ENCODE assay signal across 8 mouse cellular contexts in genomic region chrX:97069816-97070215, GRCm38 (mm10). TPM values are rescaled to one million over a fixed set of nuclear protein-coding genes. Genes with fewer than 3 reads are reported as not detected.
DNase-seq lines count a peak whose midpoint lies in the region; ATAC-seq lines count a peak whose summit lies in the region.

No protein-coding gene starts in this region.

- no peak overlapping the region for H3K4me2 ChIP-seq in hindbrain, embryonic 14.5 days (replicated peaks)
- H3K4me2 ChIP-seq in midbrain, embryonic 15.5 days, result peak overlapping the region; percentile 37

- H3K4me1 ChIP-seq in hindbrain, embryonic 14.5 days (replicated peaks; ENCODE audit: control insufficient read depth, insufficient read depth, low read length), result no peaks in the 10 kb centered on the region
- H3K4me1 ChIP-seq in midbrain, embryonic 15.5 days, result no peaks in the 10 kb centered on the region; the same call in 1 of the 2 replicates

- no peak overlapping the region for H3K27ac ChIP-seq in hindbrain, embryonic 14.5 days
- H3K27ac ChIP-seq in midbrain, embryonic 15.5 days, result no peak overlapping the region

- no peaks in the 10 kb centered on the region for H3K9me3 ChIP-seq in hindbrain, embryonic 14.5 days (ENCODE audit: control insufficient read depth, low read length)
- no peaks in the 10 kb centered on the region for H3K9me3 ChIP-seq in midbrain, embryonic 15.5 days

- no peaks in the 10 kb centered on the region for H3K36me3 ChIP-seq in hindbrain, embryonic 14.5 days (replicated peaks; ENCODE audit: control insufficient read depth, insufficient read depth)
- H3K36me3 ChIP-seq in midbrain, embryonic 15.5 days (replicated peaks), result no peaks in the 10 kb centered on the region

- H3K4me3 ChIP-seq in hindbrain, embryonic 14.5 days (replicated peaks; ENCODE audit: low read length), result no peak overlapping the region
- H3K4me3 ChIP-seq in midbrain, embryonic 15.5 days, result peak overlapping the region; percentile 11; the same call in 1 of the 2 replicates

- peaks cover 17% of the 10 kb centered on the region; the same call in 1 of the 2 replicates for H3K27me3 ChIP-seq in hindbrain, embryonic 14.5 days (ENCODE audit: control insufficient read depth, insufficient read depth, low read length)
- no peaks in the 10 kb centered on the region; the same call in 1 of the 2 replicates for H3K27me3 ChIP-seq in midbrain, embryonic 15.5 days (replicated peaks)

- peak; percentile 92 for ATAC-seq in hindbrain, embryonic 14.5 days (ENCODE audit: low FRiP score)
- ATAC-seq in midbrain, embryonic 15.5 days (replicated peaks), result peak; percentile 99

- 16% methylated on average over 11 of the region's 11 CpGs for WGBS in hindbrain, embryonic 14.5 days
- 19% methylated on average over 11 of the region's 11 CpGs for WGBS in midbrain, embryonic 15.5 days

- no peak overlapping the region for H3K9ac ChIP-seq in hindbrain, embryonic 14.5 days
- H3K9ac ChIP-seq in midbrain, embryonic 15.5 days, result no peak overlapping the region

- DNase-seq in adrenal gland, adult 2 months, result peak; percentile 16
- DNase-seq in adrenal gland, adult 18-20 months (ENCODE audit: low spot score in 2 of 2), result no peak
- DNase-seq in embryo, embryonic 10.5 days (ENCODE audit: low spot score), result peak; percentile 74
- peak; percentile 29 for DNase-seq in hindbrain, embryonic 14.5 days (ENCODE audit: low spot score)
- no peak for DNase-seq in B cell, adult 2 months
- no peak for DNase-seq in adipocyte (ENCODE audit: low spot score)
- DNase-seq in lung, postnatal 14 days, result no peak

RNA-seq across cellular contexts. Expression of gene Pgr15l, which starts 2.6 kb away (rescaled TPM):
- under 1 TPM in 1 of 2 experiments, not detected in 1; 0.09 TPM for total RNA-seq in adrenal gland, adult 2 months (2021)
- not detected in 2 replicates for polyA plus RNA-seq in adrenal gland, adult 2 months (2012; rRNA removed)
- total RNA-seq in adrenal gland, adult 18-20 months (2021), result not detected
- polyA plus RNA-seq in hindbrain, embryonic 14.5 days (2014; fragmentation: Nextera tagmentation; extraction: Ambion mirVana), result 0.15 and 0.29 TPM in 2 replicates
- polyA plus RNA-seq in midbrain, embryonic 15.5 days (2015; fragmentation: Nextera tagmentation; extraction: Ambion mirVana), result 0.13 and 0.15 TPM in 2 replicates

Comparison
In these comparisons a context has a peak if more than half of its experiments do, and no peak if none do; other contexts are left out.
1. DNase-seq: peak in adrenal gland, adult 2 months (single experiment), embryo, embryonic 10.5 days (single experiment) and hindbrain, embryonic 14.5 days (single experiment); none in adrenal gland, adult 18-20 months (0 of 2), B cell, adult 2 months (0 of 2), adipocyte (single experiment) and lung, postnatal 14 days (single experiment).